Mouse (Mus musculus) kidney, postnatal 14 days (tissue): ENCODE measurements around the gene Gm826.

Experiments
- DNase-seq: peaks from one replicate; pipeline ENCODE4 v3.0.0; 2022; ENCODE audit warnings: mixed read lengths

Gm826 gene

DNA sequence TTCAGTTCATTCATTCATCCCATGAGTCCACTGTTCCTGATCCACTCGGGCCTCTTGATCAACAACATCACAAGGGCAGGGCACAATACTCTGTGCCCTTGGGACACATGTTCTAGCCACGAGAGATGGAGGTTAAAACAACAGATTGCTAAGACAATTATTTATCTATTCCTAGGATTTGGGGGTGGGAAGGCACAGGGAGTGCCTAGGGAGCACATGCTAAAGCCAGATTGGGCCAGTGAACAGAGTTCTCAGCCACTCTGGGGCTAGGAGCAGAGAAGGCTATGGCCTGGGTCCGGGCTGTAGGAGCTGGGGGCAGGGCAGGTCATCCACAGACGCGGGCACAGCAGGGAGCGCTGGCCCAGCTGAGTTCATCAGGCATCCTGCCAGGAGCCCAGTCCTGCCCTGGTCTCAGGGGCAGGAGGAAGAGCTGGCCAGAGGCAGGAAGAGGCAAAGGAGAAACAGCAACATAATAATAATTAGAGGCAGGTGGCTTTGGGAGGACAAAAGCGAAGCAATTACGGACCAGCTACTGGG is 17.1 kb upstream of the Gm826 start:
- peak; percentile 81 for DNase-seq

DNA sequence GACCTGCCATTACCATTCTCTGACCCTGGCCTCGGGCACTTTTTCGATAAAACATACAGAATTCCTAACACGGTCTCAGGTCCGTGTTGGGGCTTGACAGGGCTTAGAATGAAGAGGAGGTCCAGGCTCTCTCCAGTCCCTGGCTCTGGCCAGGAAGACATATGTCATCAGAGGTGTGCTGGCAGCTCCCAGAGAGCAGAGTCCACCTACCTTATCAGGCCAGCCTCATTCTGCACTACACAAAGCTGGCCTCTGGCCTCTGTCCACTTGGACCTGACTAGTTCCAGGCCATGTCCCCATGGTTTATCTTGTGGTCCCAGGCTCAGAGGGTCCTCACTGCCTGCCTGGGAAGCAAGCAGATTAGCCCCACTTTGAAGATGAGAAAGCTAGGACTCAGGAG is 15.6 kb upstream of the Gm826 start:
- DNase-seq = no peak

DNA sequence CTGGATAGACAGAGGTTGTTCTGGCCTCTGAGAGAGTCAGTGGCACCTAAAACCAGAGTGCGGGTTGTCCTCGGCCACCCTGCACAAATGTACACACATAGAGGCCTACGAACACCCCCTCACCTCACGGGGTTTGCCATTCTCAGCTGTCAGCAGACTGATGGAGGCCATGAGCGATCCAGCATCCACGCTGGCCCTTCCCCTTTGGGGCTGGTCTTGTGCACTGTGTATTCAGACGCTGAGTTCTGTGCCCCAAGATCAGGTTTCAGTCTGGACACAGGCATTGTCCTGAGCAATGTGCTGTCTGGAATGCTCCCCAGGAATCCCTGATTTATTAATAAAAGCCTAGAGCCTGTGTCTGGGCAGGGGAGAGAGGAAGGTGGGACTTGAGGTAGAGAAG is 14.8 kb upstream of the Gm826 start:
- DNase-seq = no peak

DNA sequence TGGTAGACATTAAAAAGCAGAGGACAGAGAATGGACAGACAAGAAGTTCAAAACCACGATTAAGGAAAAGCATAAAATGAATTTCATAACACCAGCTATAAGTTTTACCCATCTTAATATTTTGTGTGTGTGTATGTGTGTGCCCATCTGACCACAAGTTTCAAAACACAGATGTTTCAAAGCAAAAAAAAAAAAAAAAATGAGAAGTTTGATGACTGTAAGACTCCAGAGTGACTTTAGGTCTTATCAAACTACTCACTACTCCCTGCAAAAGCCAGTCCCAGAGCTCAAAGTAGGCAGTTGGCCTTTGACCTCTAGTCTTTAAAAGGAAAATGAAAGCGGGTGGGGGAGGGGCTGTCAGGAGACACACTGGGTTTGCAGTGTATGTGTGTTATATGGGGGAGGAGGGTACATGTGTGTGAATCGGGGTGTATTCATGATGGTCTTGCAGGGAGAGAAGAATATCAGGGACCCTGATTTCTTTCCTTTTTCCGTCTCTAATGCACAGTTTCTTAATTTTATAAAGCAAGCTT is 14.2 kb upstream of the Gm826 start:
- DNase-seq = no peak

DNA sequence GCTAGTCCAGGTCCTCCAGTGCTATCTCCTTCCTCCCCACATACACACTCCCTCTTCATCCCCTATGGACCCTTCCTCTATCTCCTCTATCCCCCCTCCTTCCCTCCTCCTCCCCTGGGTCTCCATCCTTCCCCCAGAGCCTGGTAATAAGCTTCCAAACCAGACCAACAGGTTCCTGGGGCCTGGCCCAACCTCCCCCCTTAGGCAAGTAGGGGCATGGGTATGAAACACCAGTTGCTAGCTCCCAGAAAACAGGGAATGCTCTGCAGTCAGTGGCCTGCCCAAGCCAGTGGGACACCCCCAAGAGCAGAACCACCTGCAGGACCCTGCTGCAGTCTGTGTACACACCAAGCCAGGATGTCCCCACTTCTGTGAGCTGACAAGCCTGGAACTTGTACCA is 11.7 kb upstream of the Gm826 start:
- no peak for DNase-seq

DNA sequence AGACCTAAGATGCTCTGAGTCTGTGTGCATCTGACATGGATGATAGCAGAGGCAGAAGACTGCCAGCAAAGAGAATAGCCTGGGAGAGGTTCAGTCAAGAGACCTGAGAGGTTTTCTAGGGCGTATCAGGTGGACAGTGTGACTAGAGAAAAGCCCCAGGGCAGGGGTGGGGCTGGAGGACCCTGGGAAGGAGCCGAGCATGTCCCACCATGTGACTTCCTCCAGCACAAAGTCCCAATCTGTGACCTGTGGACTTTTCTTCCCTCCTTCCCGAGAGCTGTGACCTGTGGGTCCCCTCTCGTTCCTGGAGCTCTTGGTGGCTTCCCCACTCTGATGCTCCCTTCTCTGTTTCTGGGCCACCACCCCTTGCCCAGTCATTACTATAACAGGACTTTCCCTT is 6.2 kb upstream of the Gm826 start:
- no peak for DNase-seq

DNA sequence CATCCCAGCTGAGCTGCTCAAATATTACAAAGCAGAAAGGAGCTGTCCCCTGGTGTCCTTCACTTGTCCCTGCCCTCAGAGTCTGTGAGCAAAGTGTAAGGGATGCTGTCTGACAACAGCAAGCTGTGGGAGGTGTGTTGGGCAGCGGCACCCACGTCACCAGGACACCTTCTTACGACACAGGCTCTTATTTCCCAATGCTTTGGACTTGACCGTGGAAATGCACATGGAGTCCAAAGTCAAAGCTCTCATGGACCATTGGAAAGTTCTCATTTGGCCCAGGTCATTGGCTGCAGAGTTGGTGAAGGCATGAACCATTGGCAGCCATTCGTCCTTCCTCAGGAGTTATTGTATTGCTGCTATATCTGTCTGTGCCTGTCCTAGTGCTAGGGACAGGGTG is 5.6 kb upstream of the Gm826 start:
- no peak for DNase-seq

DNA sequence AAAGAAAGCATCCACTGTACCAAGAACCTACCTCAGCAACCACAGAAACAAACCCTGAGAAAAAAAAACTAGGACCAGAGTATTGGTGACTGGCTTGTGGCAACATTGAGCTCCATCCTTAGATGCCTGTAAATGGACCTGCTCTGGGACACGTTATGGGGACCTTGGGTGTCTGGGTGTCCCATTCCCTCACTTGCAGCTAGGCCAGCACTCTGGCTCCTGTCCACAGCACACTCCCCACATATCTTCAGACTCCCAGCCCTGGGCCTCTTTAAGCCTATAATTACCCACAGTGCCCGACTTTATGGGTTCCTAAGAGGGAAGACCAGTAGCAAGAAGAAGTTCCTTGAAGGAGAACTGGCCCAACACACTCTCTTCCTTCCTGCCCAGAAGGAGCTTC is 2.1 kb upstream of the Gm826 start:
- DNase-seq = no peak

DNA sequence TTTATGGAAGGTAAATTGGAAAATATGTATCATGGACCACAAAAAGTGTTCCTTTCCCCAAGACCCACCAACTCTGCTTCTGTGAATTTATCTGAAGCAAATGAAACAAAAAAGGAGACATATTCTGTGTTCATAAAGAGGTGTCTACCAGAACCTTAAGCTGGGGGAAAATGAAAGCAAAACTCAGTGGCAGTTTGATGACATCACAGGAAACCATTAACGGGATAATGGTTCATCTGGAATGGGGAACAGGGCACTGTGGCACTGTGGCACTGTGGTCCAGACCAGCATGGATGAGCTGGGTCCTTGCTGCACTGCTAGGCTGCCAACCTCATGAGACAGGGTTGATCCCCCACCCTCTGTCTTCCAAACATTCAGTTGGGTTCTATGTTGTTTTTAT is 1.1 kb upstream of the Gm826 start:
- no peak for DNase-seq

DNA sequence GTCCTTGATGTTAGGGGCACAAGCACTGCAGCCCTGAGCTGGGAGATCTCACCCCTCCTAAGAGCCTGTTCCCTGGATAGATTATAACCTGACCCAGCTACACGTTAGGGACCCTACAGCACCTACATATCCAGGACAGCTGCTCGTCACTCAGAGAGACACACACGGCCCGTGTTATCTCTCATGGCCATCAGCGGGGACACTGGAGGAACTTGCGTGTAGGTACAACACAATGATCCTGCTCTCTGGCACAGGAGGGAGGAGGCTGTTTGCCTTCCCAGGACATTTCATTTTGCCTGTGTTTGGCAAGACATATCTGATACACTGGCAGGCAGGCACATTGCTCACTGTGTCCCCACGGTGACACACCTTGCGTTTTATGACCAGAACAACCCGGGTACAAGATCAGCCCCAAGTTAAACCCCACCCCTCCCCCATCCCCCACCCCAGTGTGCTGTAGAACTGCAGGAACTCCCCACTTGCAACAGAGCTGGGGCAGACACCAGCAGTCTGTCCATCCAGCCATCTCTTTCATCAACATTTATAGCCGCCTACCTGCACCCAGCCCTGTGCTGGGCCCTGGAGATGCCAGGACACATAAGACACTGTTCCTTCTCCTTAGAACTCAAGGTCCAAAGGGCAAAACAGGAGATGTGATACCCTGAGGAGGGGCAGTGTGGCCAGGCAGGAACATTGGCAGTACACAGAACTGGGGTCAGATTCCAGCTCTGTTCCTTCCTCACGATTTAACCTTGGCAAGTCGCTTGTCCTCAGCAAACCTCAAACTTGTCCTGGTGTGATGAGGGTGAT is 1.2 kb downstream of the Gm826 start:
- DNase-seq = no peak

DNA sequence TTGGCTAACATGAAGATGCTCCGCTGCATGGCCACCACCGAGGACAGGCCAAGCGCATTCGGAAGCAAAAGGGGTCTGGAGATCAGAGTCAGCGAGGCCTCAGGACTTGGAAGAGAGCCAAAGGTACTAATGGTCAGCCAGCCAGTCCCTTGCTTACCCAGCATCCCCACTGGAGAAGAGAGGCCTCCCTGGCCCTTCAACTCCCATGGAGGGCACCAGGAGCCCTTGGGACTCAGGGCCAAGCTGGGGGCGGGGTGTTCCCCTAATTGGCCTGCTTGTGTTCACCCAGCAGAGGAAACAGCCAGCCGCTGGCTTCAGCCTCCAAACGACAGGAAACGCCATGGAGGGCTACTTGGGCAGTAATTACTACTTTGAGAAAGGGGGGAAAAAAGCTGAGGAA is 5.1 kb downstream of the Gm826 start:
- peak; percentile 46 for DNase-seq

DNA sequence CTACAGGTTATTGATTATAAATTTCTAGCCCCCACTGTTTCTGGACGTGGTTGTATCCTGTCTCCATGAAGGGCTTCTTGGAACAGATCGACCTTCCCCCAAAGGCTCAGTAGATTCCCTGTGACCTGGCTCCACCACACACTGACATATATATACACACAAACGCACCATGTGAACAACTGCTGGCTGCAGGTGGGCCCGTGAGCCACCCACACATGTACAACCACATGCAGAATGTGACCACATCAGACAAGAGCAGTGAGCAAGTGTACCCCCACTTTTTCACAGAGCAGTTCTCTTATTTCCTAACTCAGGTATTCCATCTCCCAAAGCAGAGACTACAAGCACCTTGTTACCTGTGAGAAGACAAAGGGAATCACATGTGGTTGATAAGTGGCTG is 6.2 kb downstream of the Gm826 start:
- DNase-seq = no peak

DNA sequence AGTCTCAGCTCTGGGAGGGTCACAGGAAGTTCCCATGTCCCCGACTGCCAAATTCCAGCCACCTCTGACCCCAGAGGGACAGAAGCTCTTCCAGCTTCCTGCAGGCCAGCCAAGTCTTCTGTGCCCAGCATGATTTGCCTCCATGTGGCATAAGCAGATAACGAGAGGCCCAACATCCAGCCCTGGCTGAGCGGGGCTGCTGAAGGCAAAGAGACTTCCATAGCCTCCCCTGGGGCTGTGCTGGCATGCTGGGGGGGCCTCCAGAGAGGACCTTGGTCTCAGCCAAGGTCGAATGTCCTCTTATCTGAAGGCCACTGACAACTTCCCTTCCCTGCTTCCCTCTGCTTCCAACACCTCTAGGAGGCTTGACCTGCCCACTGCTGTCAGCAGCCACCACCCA is 6.8 kb downstream of the Gm826 start:
- peak; percentile 78 for DNase-seq

DNA sequence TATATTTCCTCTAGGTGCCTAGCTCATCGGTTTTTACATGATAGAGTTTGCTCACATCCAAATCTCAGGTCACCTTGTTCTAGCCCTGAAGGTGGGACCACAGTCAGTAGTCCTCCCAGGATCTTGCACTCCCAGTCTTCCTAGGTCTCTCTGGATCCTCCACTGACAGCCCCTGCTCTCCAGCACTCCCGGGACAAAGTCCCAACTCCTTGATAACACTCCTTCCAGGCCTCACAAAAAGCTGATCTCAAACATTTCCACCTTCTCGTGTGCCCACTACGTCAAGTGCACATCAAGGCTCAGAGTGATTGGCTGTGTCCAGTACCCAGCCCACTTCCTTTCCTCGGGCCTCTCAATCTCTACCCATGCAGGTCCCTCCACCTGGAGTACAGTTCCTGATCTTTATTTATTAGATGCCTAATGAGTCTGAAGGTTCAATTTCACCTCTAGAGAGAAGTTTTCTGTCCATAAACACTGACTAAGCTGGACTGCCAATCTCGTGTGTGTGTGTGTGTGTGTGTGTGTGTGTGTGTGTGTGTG is 8.8 kb downstream of the Gm826 start:
- no peak for DNase-seq

DNA sequence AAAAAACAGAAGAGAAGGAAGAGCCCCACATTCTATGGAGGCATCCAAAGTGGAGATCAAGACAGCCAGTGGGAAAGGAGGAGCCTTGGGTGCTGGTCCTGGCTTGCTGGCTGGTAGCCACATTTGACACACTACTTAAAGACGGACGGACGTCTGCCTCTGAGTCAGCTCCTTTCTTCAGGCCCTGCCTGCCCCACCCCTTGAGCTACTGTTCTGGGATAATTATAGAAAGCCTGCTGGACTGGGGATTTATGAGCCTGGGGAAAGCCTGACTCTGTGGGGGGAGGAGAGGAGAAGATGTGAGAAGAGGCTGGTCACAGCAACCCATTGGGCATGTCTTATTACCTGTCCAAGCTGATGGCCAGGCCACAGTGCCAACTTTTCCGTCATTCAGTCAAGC is 12.1 kb downstream of the Gm826 start:
- DNase-seq = peak; percentile 24

DNA sequence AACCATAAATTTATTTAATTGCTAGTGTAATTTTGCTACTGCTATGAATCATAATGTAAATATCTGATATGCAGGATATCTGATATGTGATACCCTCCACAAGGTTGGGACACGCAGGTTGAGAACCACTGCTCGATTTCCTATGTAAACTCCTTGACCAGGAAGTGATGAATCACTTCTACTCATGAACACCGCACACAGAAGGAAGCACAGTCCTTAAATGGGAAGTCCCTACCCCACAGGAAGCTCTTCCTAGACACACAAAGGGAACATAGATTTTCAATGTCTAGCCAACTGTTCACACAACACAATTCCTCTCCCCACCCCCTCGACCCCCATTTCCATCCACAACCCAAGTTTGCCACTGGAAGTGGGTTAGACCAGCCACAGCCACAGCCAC is 15.7 kb downstream of the Gm826 start:
- no peak for DNase-seq

DNA sequence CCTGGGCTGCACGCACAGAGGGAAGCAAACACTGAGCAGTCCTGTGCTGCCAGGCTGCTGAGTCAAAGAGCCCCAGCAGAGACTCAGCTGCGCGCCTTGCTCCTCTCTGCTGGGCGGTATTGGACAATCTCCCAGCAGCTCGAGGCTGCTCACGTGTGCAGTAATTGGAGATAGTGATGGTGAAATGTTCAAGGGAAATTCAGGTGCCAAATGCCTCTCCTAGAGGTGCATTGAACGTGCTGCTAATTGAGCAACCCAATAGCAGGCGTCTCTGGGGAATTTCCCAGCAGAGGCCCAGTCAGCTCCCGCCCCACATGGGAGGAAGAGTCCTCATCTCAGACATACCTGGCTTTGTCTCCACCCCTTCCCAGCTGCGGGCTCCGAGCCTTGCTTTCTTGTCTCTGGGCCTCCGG is 20.4 kb downstream of the Gm826 start:
- no peak for DNase-seq

DNA sequence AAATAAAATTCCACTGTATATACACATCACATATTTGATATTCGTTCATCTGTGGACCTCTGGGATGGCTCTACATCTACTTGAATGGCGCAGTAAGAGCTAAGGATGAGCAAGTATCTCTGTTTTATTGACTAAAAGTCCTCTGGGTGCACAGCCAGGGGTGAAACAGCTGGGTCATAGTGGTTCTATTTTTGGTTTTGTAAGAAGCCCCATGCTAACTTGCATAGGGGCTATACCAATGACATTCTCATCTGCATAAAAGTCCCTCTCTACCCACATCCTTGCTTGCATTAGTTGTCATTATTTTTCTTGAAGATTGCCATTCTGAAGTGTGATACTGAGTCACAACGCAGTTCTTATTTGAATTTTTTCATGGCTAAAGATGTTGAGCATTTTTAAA is 28.9 kb downstream of the Gm826 start:
- DNase-seq = no peak

DNA sequence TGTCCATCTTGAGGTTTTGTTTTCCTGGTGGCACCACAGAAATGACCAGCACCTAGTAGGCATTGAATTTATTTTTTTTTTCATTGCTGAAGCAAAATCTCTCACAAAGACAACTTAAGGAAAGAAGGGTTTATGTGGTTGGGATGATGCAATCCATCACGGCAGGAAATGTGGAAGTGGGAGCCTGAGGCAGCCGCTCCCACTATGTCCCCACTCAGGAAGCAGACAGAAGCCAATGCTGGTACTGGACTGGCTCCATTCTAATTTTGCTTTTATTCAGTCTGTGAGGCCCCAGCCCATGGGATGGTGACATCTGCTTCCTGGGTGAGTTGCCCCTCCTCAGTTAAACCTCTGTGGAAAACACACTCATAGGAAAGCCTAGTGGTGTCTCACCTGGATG is 30.0 kb downstream of the Gm826 start:
- no peak for DNase-seq

DNA sequence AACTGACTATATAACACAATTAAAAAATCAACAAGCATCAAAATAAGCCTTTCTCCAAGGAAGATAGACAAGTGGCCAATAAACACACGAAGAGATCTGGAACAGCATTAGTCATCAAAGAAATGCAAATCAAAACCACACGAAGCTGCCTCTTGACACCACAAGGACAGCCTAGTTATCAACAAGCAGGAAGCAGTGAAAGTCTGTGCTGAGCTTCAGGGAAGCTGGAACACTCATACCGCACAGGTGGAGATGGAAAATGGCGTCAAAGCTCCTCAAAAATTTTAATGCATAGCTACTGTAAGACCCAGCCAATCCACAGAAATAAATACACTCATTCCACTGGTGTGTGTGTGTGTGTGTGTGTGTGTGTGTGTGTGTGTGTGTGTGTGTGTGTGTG is 31.9 kb downstream of the Gm826 start:
- no peak for DNase-seq

DNA sequence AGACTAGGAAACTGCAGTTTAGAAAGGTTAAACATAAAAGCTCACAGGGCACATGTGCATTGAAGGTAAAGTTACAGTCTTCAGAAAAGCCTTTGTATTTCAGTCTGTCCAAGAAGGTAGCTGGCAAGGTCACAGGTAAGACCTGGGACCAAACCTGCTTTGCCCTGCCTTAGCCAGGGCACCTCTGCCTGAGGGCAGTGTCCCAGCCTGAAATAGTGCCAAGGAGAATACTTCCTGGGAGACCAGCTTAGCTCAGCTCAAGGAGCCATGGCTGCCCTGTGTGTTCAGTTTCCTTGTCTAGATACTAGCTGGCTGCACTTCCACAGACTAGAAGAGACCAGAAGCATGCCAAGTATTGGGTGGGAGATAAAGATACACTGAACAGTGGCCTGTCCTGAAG is 35.4 kb downstream of the Gm826 start:
- peak; percentile 36 for DNase-seq

DNA sequence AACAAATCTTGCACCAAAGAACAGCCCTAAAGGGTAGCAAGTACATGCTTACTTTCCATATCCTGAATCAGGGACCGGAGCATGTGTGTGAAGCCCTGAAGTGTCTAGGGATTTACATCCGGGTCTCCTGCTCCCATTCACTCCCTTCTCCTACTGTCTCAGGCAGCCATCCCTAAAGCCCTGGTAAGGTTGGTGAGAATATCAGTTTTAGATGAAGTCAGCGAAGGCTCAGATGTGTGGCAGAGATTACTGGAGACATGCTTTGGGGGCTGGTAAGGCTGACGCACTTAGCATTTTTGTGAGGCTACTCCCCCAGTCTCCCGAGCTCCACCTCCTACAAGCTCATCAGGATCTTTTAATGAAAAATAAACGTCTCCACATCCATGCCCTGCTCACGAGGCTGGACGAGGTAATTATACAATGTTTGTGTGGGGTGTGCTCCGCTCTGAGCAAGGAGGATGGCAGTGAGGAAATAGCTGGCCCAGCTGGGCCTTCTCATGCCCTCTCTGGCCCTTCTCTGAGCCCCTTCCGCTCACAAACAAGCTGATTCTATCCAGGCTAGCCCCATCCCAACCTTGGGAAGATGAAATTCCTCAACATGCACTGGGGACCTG is 45.3 kb downstream of the Gm826 start:
- DNase-seq = no peak

DNA sequence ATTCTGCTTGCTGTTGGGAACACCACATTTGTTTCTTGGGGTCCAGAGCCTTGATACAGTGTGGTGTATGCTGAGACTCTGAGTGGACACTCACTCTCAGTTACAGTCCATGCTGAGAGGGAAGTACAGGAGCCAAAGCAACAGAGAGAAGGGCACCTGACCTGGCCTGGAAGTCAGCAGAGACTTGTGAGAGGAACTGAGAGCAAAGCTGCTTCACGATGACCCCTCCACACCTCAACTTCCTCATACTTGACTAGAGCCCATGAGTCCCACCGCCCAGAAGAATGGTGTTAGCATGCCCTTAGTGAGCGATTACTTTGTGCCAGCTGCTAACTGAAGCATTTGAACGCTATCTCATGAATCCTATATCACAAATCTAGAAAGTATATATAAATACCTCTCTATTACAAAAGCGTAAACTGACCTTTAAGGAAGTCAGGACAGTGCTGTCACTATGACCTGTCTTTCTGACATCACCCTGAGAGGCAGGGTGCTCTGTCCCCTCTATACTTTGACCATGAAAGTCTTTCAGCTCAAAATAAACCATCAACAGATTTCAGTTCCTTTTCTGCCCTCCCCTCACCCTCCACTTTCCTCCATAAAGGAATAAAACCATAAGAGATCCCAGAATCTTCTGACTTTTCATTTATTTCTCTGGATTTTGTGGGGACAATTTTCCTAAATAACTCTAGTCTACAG is 57.9 kb downstream of the Gm826 start:
- no peak for DNase-seq
